Mouse (Mus musculus): ENCODE results near the gene Spib. TPM values are rescaled to one million over a fixed set of nuclear protein-coding genes. Genes with fewer than 3 reads are reported as not detected.

Gene Spib
- total and polyA plus RNA-seq, 2 experiments from 2014 or later = 0.05 TPM; not detected in 1

GRCm38 (mm10) chr7:44484841-44485571 lies 46.9 kb downstream of the Spib start:
- TF ChIP-seq CTCF (IDR thresholded peaks at IDR 0.05; ENCODE audit: low read depth) = peak; percentile 100
- H3K4me3 ChIP-seq (ENCODE audit: low read length) = no peak overlapping the region
- peak; percentile 91 for DNase-seq (ENCODE audit: low spot score)
- H3K9me3 ChIP-seq (ENCODE audit: low read length) = no peaks in the 10 kb centered on the region
- H3K36me3 ChIP-seq (ENCODE audit: insufficient read depth, low read length) = peaks cover 13% of the 10 kb centered on the region; the same call in 1 of the 2 replicates
- 43% methylated on average over 5 of the region's 5 CpGs for WGBS
- H3K27me3 ChIP-seq (ENCODE audit: insufficient read depth, low read length) = no peaks in the 10 kb centered on the region
- peak; percentile 86 for ATAC-seq
- no peak overlapping the region for H3K9ac ChIP-seq (replicated peaks; ENCODE audit: low read length)
- H3K27ac ChIP-seq = no peak overlapping the region
- no peak overlapping the region for H3K4me2 ChIP-seq (ENCODE audit: low read depth, low read length)
- no peaks in the 10 kb centered on the region for H3K4me1 ChIP-seq (ENCODE audit: insufficient read depth, low read length)

DNA sequence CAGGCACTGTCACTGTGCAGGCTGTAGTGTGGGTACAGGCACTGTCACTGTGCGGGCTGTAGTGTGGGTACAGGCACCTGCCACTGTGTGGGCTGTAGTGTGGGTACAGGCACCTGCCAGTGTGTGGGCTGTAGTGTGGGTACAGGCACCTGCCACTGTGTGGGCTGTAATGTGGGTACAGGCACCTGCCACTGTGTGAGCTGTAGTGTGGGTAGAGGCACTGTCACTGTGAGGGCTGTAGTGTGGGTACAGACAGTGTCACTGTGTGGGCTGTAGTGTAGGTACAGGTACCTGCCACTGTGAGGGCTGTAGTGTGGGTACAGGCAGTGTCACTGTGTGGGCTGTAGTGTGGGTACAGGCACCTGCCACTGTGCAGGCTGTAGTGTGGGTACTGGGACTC lies 47.8 kb downstream of the Spib start:
- 100% methylated on average over 1 of the region's 1 CpGs for WGBS
- H3K36me3 ChIP-seq (ENCODE audit: insufficient read depth, low read length) = 0 out of 2 replicates have a peak, but pooled peaks cover 7% of the 10 kb centered on the region

DNA sequence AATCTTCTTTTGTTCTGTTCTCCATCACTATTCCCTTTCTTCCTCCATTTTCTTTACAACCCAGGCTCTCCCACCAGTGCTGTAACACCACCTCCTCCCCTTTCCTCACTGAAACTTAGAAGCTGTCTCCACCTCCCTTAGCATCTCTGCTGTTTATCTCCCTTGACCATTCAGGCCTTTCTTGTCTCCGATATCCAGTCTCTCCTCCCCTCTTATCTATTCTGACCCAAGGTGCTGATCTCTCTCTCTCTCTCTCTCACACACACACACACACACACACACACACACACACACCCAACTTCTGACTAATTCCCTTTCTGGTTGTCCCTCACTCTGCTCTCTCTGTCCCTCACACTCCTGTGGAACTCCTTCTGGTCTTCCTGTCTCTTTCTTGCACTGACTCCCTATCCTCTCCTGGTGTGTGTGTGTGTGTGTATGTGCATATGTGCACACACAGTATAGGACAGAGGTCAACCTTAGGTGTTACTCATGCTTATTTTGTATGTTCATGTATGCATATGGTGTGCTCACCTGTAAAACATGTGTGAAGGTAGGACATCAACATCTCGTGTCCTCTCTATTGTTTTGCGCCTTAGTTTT lies 48.9 kb downstream of the Spib start:
- TF ChIP-seq CTCF (IDR thresholded peaks at IDR 0.05; ENCODE audit: low read depth) = no peak
- H3K27me3 ChIP-seq (ENCODE audit: insufficient read depth, low read length) = 0 out of 2 replicates have a peak, but pooled peaks cover 4% of the 10 kb centered on the region
- H3K9ac ChIP-seq (replicated peaks; ENCODE audit: low read length) = no peak overlapping the region
- no peak overlapping the region for H3K4me3 ChIP-seq (ENCODE audit: low read length)
- DNase-seq (ENCODE audit: low spot score) (no peak), ATAC-seq (no peak)
- no peak overlapping the region for H3K4me2 ChIP-seq (ENCODE audit: low read depth, low read length)
- 78% methylated on average over 3 of the region's 3 CpGs for WGBS
- no peaks in the 10 kb centered on the region for H3K4me1 ChIP-seq (ENCODE audit: insufficient read depth, low read length)
- H3K27ac ChIP-seq = no peak overlapping the region
- no peaks in the 10 kb centered on the region for H3K9me3 ChIP-seq (ENCODE audit: low read length)
- no peaks in the 10 kb centered on the region for H3K36me3 ChIP-seq (ENCODE audit: insufficient read depth, low read length)

More for the DNA sequence above, 47.8 kb downstream of the Spib start:
- Histone ChIP-seq H3K27ac (no peak overlapping the region), H3K4me2 (ENCODE audit: low read depth, low read length) (no peak overlapping the region), H3K27me3 (ENCODE audit: insufficient read depth, low read length) (0 out of 2 replicates have a peak, but pooled peaks cover 4% of the 10 kb centered on the region), H3K9ac (replicated peaks; ENCODE audit: low read length) (no peak overlapping the region), H3K4me1 (ENCODE audit: insufficient read depth, low read length) (no peaks in the 10 kb centered on the region), H3K9me3 (ENCODE audit: low read length) (no peaks in the 10 kb centered on the region), H3K4me3 (ENCODE audit: low read length) (no peak overlapping the region)
- DNase-seq (ENCODE audit: low spot score) (no peak), ATAC-seq (no peak)
- TF ChIP-seq CTCF (IDR thresholded peaks at IDR 0.05; ENCODE audit: low read depth) = no peak

Small RNA genes within 50 kb of the gene (microRNA-seq; reads per million reads assigned to microRNA genes)
- 0 to 0.35 reads per million in 2 experiments for gene Mir7053

Other genes starting within 250 kb of the Spib start
- gene Clec11a, start 225.2 kb downstream of the Spib start, total RNA-seq (2014; rRNA removed) = 3.3 and 5.9 TPM in 2 replicates
- gene Clec11a, start 225.2 kb downstream of the Spib start, polyA plus RNA-seq (2015; fragmentation: Nextera tagmentation; extraction: Ambion mirVana) = 4.4 and 4.5 TPM in 2 replicates
- gene Shank1, start 221.8 kb downstream of the Spib start, total RNA-seq (2014; rRNA removed) = 39.0 and 41.8 TPM in 2 replicates
- 36.3 and 36.6 TPM in 2 replicates for gene Shank1, start 221.8 kb downstream of the Spib start, polyA plus RNA-seq (2015; fragmentation: Nextera tagmentation; extraction: Ambion mirVana)
- 130 and 154 TPM in 2 replicates for gene Syt3, start 148.0 kb downstream of the Spib start, total RNA-seq (2014; rRNA removed)
- 73.7 and 79.2 TPM in 2 replicates for gene Syt3, start 148.0 kb downstream of the Spib start, polyA plus RNA-seq (2015; fragmentation: Nextera tagmentation; extraction: Ambion mirVana)
- 1.4 and 2.3 TPM in 2 replicates for gene 1700008O03Rik, start 146.3 kb downstream of the Spib start, total RNA-seq (2014; rRNA removed)
- 3.3 and 3.6 TPM in 2 replicates for gene 1700008O03Rik, start 146.3 kb downstream of the Spib start, polyA plus RNA-seq (2015; fragmentation: Nextera tagmentation; extraction: Ambion mirVana)
- 562 and 663 TPM in 2 replicates for gene Lrrc4b, start 103.1 kb downstream of the Spib start, total RNA-seq (2014; rRNA removed)
- gene Lrrc4b, start 103.1 kb downstream of the Spib start, polyA plus RNA-seq (2015; fragmentation: Nextera tagmentation; extraction: Ambion mirVana) = 19.6 and 22.7 TPM in 2 replicates
- gene Aspdh, start 66.7 kb downstream of the Spib start, total RNA-seq (2014; rRNA removed) = 10.2 and 15.5 TPM in 2 replicates
- 3.1 and 3.8 TPM in 2 replicates for gene Aspdh, start 66.7 kb downstream of the Spib start, polyA plus RNA-seq (2015; fragmentation: Nextera tagmentation; extraction: Ambion mirVana)
- 32.7 and 44.5 TPM in 2 replicates for gene Josd2, start 64.1 kb downstream of the Spib start, total RNA-seq (2014; rRNA removed)
- 28.3 and 32.7 TPM in 2 replicates for gene Josd2, start 64.1 kb downstream of the Spib start, polyA plus RNA-seq (2015; fragmentation: Nextera tagmentation; extraction: Ambion mirVana)
- 311 and 319 TPM in 2 replicates for gene Emc10, start 35.5 kb downstream of the Spib start, total RNA-seq (2014; rRNA removed)
- 138 and 152 TPM in 2 replicates for gene Emc10, start 35.5 kb downstream of the Spib start, polyA plus RNA-seq (2015; fragmentation: Nextera tagmentation; extraction: Ambion mirVana)
- 19.7 and 19.8 TPM in 2 replicates for gene Fam71e1, start 35.5 kb downstream of the Spib start, total RNA-seq (2014; rRNA removed)
- gene Fam71e1, start 35.5 kb downstream of the Spib start, polyA plus RNA-seq (2015; fragmentation: Nextera tagmentation; extraction: Ambion mirVana) = 26.7 and 31.9 TPM in 2 replicates
- gene Mybpc2, start 7.4 kb downstream of the Spib start, total RNA-seq (2014; rRNA removed) = 0.14 and 0.47 TPM in 2 replicates
- gene Mybpc2, start 7.4 kb downstream of the Spib start, polyA plus RNA-seq (2015; fragmentation: Nextera tagmentation; extraction: Ambion mirVana) = 0.19 and 0.25 TPM in 2 replicates
- gene Pold1, start 16.8 kb upstream of the Spib start, total RNA-seq (2014; rRNA removed) = 26.3 and 30.0 TPM in 2 replicates
- 17.6 and 18.7 TPM in 2 replicates for gene Pold1, start 16.8 kb upstream of the Spib start, polyA plus RNA-seq (2015; fragmentation: Nextera tagmentation; extraction: Ambion mirVana)
- 71.2 and 76.4 TPM in 2 replicates for gene Nr1h2, start 21.9 kb upstream of the Spib start, total RNA-seq (2014; rRNA removed)
- 50.5 and 57.6 TPM in 2 replicates for gene Nr1h2, start 21.9 kb upstream of the Spib start, polyA plus RNA-seq (2015; fragmentation: Nextera tagmentation; extraction: Ambion mirVana)
- 0.90 TPM in 1 of 2 replicates, not detected in the other for gene Napsa, start 40.3 kb upstream of the Spib start, total RNA-seq (2014; rRNA removed)
- gene Napsa, start 40.3 kb upstream of the Spib start, polyA plus RNA-seq (2015; fragmentation: Nextera tagmentation; extraction: Ambion mirVana) = 0.26 and 0.69 TPM in 2 replicates
- 24.7 and 37.0 TPM in 2 replicates for gene Kcnc3, start 58.6 kb upstream of the Spib start, total RNA-seq (2014; rRNA removed)
- gene Kcnc3, start 58.6 kb upstream of the Spib start, polyA plus RNA-seq (2015; fragmentation: Nextera tagmentation; extraction: Ambion mirVana) = 8.0 and 8.2 TPM in 2 replicates
- gene Myh14, start 138.8 kb upstream of the Spib start, total RNA-seq (2014; rRNA removed) = 9.7 and 10.9 TPM in 2 replicates
- gene Myh14, start 138.8 kb upstream of the Spib start, polyA plus RNA-seq (2015; fragmentation: Nextera tagmentation; extraction: Ambion mirVana) = 9.3 and 10.6 TPM in 2 replicates
- gene Izumo2, start 176.7 kb upstream of the Spib start, total RNA-seq (2014; rRNA removed) = not detected in 2 replicates
- not detected in 2 replicates for gene Izumo2, start 176.7 kb upstream of the Spib start, polyA plus RNA-seq (2015; fragmentation: Nextera tagmentation; extraction: Ambion mirVana)
- 22.3 and 25.3 TPM in 2 replicates for gene Vrk3, start 216.3 kb upstream of the Spib start, total RNA-seq (2014; rRNA removed)
- 28.2 and 33.0 TPM in 2 replicates for gene Vrk3, start 216.3 kb upstream of the Spib start, polyA plus RNA-seq (2015; fragmentation: Nextera tagmentation; extraction: Ambion mirVana)
- gene Zfp473, start 219.0 kb upstream of the Spib start, total RNA-seq (2014; rRNA removed) = 0.84 and 1.8 TPM in 2 replicates
- 0.68 and 0.73 TPM in 2 replicates for gene Zfp473, start 219.0 kb upstream of the Spib start, polyA plus RNA-seq (2015; fragmentation: Nextera tagmentation; extraction: Ambion mirVana)

Measured in hindbrain, postnatal 0 days (tissue).